Mouse (Mus musculus) lung, embryonic 14.5 days (tissue): Measurements from ENCODE around the gene Epha4. TPM values are rescaled to one million over a fixed set of nuclear protein-coding genes. Genes with fewer than 3 reads are reported as not detected.
A peak's percentile ranks its signal among the peaks of the same experiment; 100 is the strongest.

Source experiments
- ATAC-seq: fragments of 200-750 bp; cut with Nextera tagmentation; 2 replicates; pipeline ENCODE4 v1.8.0; 2017; ENCODE audit warnings: mild to moderate bottlenecking, moderate TSS enrichment, moderate library complexity; ENCODE audit not compliant: insufficient read depth
- DNase-seq: peaks from one replicate; pipeline ENCODE4 v3.0.0-alpha.2; 2015
- H3K27ac ChIP-seq: fragments of 300-500 bp; sonication (generic); 2 replicates; pipeline ENCODE4 v1.5.1; 2014; ENCODE audit warnings: low read depth, mild to moderate bottlenecking, moderate library complexity
- H3K27me3 ChIP-seq: fragments of 300-500 bp; sonication (generic); 2 replicates; pipeline ENCODE4 v1.6.1; 2014; ENCODE audit warnings: low read length, control low read depth; ENCODE audit not compliant: insufficient read depth
- H3K36me3 ChIP-seq: fragments of 300-500 bp; sonication (generic); 2 replicates; pipeline ENCODE4 v1.6.1; 2014; ENCODE audit warnings: control low read depth; ENCODE audit not compliant: insufficient read depth
- H3K4me1 ChIP-seq: fragments of 300-500 bp; sonication (generic); 2 replicates; pipeline ENCODE4 v1.6.1; 2014; ENCODE audit warnings: antibody characterized with exemption, control low read depth; ENCODE audit not compliant: insufficient read depth
- H3K4me2 ChIP-seq: fragments of 300-500 bp; sonication (generic); 2 replicates; pipeline ENCODE4 v1.6.1; 2014; ENCODE audit warnings: mild to moderate bottlenecking
- H3K4me3 ChIP-seq: fragments of 300-500 bp; sonication (generic); 2 replicates; pipeline ENCODE4 v1.5.1; 2014; ENCODE audit warnings: low read depth, low read length
- H3K9ac ChIP-seq: fragments of 300-500 bp; sonication (generic); 2 replicates; pipeline ENCODE4 v1.6.1; 2014
- H3K9me3 ChIP-seq: fragments of 300-500 bp; sonication (generic); 2 replicates; pipeline ENCODE4 v1.6.1; 2016; ENCODE audit warnings: low read depth, low read length, control low read depth
- CTCF ChIP-seq: IDR thresholded peaks from 2 replicates; pipeline ENCODE4 v1.5.1; 2016; ENCODE audit warnings: antibody characterized with exemption, low read depth
- WGBS: fragments of 180-500 bp; shearing (Covaris S2); extraction: QIAGEN DNeasy Blood & Tissue Kit; methylation state at CpG from one replicate; pipeline ENCODE4 v1.1.7; 2014; 5-methylcytosine and 5-hydroxymethylcytosine counted together
- polyA plus RNA-seq: library from polyadenylated mRNA; unstranded; fragments of >200 nt; fragmentation: Nextera tagmentation; extraction: Ambion mirVana; gene quantifications from 2 replicates; pipeline ENCODE4 v1.2.1, GENCODE M21; 2014

The Epha4 gene
- polyA plus RNA-seq, 1 experiment from 2014 or later = 18.0 TPM

GRCm38 (mm10) chr1:77518715-77519114, 3.8 kb upstream of the Epha4 start:
- DNase-seq (no peak), ATAC-seq (no peak)
- Histone ChIP-seq H3K27ac (no peak overlapping the region), H3K4me1 (no peaks in the 10 kb centered on the region), H3K36me3 (no peaks in the 10 kb centered on the region), H3K4me2 (no peak overlapping the region), H3K27me3 (0 out of 2 replicates have a peak, but pooled peaks cover 6% of the 10 kb centered on the region), H3K9ac (no peak overlapping the region), H3K9me3 (no peaks in the 10 kb centered on the region), H3K4me3 (no peak overlapping the region)
- no peak for TF ChIP-seq CTCF
- WGBS = 62% methylated on average over 3 of the region's 3 CpGs

GRCm38 (mm10) chr1:77516203-77516991, 1.5 kb upstream of the Epha4 start:
- DNase-seq = peak; percentile 95
- WGBS = 1% methylated on average over 36 of the region's 36 CpGs
- Histone ChIP-seq H3K27me3 (0 out of 2 replicates have a peak, but pooled peaks cover 6% of the 10 kb centered on the region), H3K27ac (peak overlapping the region; percentile 58; the same call in 1 of the 2 replicates), H3K4me3 (peak overlapping the region; percentile 55), H3K4me1 (no peaks in the 10 kb centered on the region), H3K36me3 (no peaks in the 10 kb centered on the region), H3K9me3 (no peaks in the 10 kb centered on the region), H3K9ac (peak overlapping the region; percentile 54; the same call in 1 of the 2 replicates), H3K4me2 (peak overlapping the region; percentile 94)
- ATAC-seq = peak; percentile 59
- TF ChIP-seq CTCF = peak; percentile 98

GRCm38 (mm10) chr1:77515651-77515981, 728 bp upstream of the Epha4 start:
- Histone ChIP-seq H3K27ac (peak overlapping the region; percentile 58; the same call in 1 of the 2 replicates), H3K36me3 (no peaks in the 10 kb centered on the region), H3K9ac (peak overlapping the region; percentile 54), H3K4me3 (peak overlapping the region; percentile 55), H3K4me1 (no peaks in the 10 kb centered on the region), H3K9me3 (no peaks in the 10 kb centered on the region), H3K4me2 (peak overlapping the region; percentile 94), H3K27me3 (0 out of 2 replicates have a peak, but pooled peaks cover 3% of the 10 kb centered on the region)
- DNase-seq = peak; percentile 54
- peak; percentile 10; the same call in 1 of the 2 replicates for ATAC-seq
- WGBS = under 1% methylated on average over 12 of the region's 12 CpGs
- TF ChIP-seq CTCF = no peak

- Histone ChIP-seq H3K4me1 (no peaks in the 10 kb centered on the region), H3K9ac (peak overlapping the region; percentile 48), H3K27me3 (0 out of 2 replicates have a peak, but pooled peaks cover 3% of the 10 kb centered on the region), H3K27ac (peak overlapping the region; percentile 62), H3K4me3 (peak overlapping the region; percentile 55), H3K4me2 (peak overlapping the region; percentile 94), H3K9me3 (no peaks in the 10 kb centered on the region), H3K36me3 (0 out of 2 replicates have a peak, but pooled peaks cover 5% of the 10 kb centered on the region)
- WGBS = under 1% methylated on average over 45 of the region's 45 CpGs
- 0 out of 2 replicates have a peak, but pooled peaks have one; percentile 7 for TF ChIP-seq CTCF
- DNase-seq = peak; percentile 81
- peak; percentile 26 for ATAC-seq
Measured at GRCm38 (mm10) chr1:77514325-77514962, 444 bp downstream of the Epha4 start.

GRCm38 (mm10) chr1:77513959-77514324, 946 bp downstream of the Epha4 start:
- Histone ChIP-seq H3K4me1 (no peaks in the 10 kb centered on the region), H3K4me3 (peak overlapping the region; percentile 55), H3K9me3 (no peaks in the 10 kb centered on the region), H3K4me2 (peak overlapping the region; percentile 94), H3K36me3 (0 out of 2 replicates have a peak, but pooled peaks cover 5% of the 10 kb centered on the region), H3K27ac (peak overlapping the region; percentile 62), H3K27me3 (0 out of 2 replicates have a peak, but pooled peaks cover 3% of the 10 kb centered on the region), H3K9ac (peak overlapping the region; percentile 48)
- no peak for ATAC-seq
- no peak for DNase-seq
- 0% methylated on average over 8 of the region's 9 CpGs for WGBS
- TF ChIP-seq CTCF = no peak

GRCm38 (mm10) chr1:77513411-77513941, 1.4 kb downstream of the Epha4 start:
- Histone ChIP-seq H3K4me2 (peak overlapping the region; percentile 94), H3K27ac (peak overlapping the region; percentile 30; the same call in 1 of the 2 replicates), H3K36me3 (peaks cover 5% of the 10 kb centered on the region; the same call in 1 of the 2 replicates), H3K9me3 (no peaks in the 10 kb centered on the region), H3K4me3 (peak overlapping the region; percentile 55), H3K9ac (peak overlapping the region; percentile 48), H3K27me3 (0 out of 2 replicates have a peak, but pooled peaks cover 3% of the 10 kb centered on the region), H3K4me1 (no peaks in the 10 kb centered on the region)
- WGBS = under 1% methylated on average over 27 of the region's 27 CpGs
- DNase-seq = peak; percentile 78
- no peak for ATAC-seq
- peak; percentile 62 for TF ChIP-seq CTCF
